Mouse (Mus musculus): ENCODE data around the gene Ptprg.
"Not testable (repeated sequence)": the region's sequence is repeated elsewhere in the genome, so short reads cannot be mapped to it uniquely, and the experiment has no call there.

Gene Ptprg

DNA sequence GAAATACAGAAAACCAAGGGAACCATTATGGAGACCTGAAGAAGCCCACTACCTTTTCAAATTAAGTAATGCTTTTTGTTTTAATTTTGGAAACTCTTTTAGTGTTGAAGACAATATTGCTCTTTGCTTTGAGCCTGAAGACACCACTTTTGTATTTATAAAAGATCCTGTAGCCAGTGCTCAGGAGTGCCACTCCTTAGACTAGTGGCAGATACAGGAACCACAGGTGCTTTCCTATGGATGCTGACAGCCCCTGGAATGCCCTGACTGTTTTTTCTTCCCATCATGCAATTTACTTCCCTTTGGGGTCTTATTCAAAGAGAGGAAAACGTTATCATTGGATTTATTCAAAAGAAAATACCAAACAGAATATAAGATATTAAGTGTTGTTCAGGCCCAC lies 381.9 kb downstream of the Ptprg start:
- ATAC-seq (ENCODE audit: insufficient number of reproducible peaks, low FRiP score, low TSS enrichment) = no peak

DNA sequence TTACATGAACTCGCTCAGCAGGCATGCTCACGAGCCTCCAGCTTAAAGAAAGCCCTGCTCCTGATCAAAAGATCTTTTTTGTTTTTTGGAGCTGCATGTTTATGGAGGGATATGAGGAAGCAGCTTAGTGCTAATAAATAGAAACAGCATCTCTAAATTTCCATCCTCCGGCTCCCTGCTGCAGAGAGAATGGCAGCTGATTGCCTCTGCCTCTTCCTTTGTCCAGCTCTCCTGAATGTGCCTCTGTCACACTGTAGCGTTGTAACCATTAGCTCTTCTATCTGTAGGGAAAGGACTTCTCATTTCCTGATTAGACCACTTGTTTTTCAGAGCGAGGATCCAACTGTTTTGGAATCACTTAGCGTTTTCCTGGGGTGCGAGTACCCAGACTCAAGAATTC lies 382.4 kb downstream of the Ptprg start:
- no peak for ATAC-seq (ENCODE audit: insufficient number of reproducible peaks, low FRiP score, low TSS enrichment)

DNA sequence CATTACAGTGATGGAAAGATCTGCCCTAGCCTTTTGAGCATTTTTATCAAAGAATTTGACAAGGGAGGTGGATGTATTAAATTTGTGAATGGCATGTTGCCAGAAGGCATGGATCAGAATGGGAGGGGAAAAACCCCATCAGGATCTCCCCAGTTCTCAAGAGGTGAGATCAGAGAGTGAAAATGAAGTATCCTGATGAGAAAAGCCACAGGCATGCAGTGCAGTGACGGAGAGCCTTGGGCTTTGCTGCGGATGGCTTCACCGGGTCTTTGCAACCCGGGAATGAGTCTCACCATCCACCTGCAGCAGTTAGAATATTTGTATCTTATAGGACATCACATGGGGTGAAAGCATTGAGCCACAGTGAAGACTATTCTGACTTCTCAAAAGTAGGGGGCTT lies 385.6 kb downstream of the Ptprg start:
- no peak for ATAC-seq (ENCODE audit: insufficient number of reproducible peaks, low FRiP score, low TSS enrichment)

DNA sequence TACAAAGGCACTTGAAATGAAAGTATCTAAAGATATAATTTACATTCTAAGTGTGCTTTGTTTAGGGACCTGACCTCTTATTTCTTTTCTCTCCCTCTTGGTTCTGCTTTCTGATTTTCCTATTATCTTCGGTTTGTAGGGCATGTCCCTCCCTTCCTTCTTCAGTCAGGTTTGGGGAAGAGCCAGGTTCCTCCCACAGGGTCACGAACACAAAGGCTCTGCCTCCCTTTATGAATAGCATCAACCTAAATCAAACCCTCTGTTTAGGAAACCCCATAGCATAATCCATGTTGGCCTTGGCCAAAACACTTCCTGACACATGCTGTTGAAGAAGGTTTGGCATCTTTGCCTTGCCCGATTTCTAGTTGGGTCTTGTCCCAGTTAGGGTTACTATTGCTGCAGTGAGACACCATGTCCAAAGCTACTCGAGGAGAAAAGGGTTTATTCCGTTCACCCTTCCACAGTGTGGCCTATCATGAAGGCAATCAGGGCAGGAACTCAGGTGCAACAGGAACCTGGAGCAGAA lies 388.7 kb downstream of the Ptprg start:
- ATAC-seq (ENCODE audit: insufficient number of reproducible peaks, low FRiP score, low TSS enrichment) = peak; percentile 55

DNA sequence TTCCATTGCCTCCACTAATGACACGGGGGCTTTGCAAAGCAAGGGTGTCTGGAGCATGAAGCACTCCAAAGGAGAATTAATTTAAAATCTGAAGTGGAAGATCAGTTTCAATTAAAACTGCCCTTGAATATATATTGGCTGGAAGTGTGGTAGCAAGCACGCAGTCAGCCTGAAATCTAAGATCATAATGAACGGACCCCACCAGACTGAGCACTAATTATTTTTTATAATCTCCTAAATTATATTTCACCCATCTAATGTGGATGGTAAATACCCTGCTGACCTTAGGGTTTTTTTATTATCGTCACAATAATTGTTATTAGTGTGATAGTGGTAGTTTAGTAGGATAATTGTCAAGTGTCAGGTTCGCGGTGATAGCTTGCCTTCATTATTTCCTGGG lies 397.0 kb downstream of the Ptprg start:
- ATAC-seq (ENCODE audit: insufficient number of reproducible peaks, low FRiP score, low TSS enrichment) = no peak

DNA sequence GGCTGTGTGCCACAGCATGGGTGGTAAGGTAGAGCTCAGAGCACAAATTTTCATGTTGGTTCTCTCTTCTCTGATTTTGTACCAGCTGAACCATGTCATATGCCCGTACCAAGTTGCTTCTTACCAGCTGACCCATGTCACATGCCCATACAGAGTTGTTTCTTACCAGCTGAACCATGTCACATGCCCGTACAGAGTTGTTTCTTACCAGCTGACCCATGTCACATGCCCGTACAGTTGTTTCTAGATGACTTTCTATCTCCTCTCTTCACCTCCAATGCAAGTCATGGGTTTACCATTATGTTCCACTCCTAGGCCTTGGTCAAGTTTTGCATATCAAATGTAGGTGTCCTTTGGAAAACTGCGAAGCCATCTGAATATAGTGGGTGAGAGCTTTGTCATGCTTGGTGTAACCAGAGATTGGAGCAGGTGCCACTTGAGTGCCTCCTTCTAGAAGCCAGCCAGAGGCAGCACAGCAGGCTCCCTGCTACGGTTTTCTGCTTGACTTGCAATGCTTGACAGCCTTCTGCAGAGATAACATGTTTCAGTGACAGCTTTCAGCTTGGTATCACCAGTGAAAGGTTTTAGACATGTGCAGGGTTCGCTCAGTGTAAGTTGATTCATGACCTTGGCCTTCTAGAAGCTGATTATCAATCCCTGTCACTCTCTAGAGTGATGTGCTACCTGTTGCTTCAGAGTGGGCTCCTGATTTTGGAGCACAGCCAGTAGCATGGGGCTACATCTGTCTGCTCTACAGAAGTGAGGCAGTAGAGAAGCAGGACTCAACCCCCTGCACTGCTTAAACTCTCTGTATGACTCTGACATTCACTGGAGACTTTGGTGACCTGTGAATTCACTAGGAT lies 401.9 kb downstream of the Ptprg start:
- ATAC-seq (ENCODE audit: insufficient number of reproducible peaks, low FRiP score, low TSS enrichment) = no peak

DNA sequence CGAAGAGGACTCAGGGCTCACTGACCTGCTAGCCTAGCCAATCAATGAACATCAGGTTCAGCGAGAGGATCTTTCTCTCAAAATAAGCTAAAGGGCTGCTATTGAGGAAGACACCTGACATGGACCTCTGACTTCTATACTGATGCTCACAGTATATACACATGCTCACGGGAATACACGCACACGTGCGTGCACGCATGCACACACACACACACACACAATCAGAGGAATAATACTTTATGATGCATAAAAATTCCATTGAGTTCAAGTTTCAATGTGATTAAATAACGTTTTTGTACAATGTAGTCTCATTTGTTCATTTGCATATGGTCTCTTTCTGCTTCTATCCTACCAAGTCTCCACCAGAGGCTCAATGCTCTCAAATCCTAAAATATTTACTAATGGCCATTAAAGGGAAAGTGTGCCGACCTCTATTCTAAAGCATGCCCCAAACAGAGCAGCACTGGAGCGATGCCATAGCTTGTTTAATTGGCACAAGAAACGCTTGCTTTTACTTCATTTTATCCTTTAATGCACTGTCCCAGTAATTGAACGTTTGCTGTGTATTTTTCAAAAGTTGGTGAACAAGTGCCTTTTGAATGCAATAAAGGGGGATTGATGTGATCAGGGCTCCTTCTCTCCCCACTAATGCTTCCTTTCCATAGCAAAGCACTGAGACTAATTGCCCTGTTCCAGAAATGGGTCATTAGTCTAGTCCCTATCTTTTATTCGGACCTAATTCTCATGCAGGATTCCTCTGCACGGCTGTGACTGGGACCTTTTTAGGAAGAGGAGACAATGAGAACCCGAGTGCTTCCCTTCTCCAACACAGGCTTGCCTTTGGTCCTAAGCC lies 407.2 kb downstream of the Ptprg start:
- ATAC-seq (ENCODE audit: insufficient number of reproducible peaks, low FRiP score, low TSS enrichment) = peak; percentile 21; the same call in 1 of the 2 replicates

DNA sequence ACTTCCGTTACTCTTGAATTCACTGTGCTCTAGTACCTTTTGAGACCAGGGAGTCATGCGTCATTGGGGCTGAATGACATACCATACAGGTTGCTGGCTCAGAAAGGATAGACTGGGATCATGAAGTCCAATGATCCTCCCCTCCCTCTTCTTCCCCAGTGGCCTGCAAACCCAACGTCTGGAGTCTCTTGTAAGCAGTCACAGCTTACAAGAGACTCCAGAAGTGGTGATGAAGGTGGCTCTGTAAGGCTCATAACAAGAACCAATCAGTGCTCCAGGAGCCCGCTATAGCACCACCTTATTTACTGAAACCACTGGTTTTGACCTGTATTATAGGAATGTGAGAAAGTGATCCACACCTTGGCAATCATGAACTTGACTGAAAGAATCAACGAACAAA lies 408.8 kb downstream of the Ptprg start:
- no peak for ATAC-seq (ENCODE audit: insufficient number of reproducible peaks, low FRiP score, low TSS enrichment)

DNA sequence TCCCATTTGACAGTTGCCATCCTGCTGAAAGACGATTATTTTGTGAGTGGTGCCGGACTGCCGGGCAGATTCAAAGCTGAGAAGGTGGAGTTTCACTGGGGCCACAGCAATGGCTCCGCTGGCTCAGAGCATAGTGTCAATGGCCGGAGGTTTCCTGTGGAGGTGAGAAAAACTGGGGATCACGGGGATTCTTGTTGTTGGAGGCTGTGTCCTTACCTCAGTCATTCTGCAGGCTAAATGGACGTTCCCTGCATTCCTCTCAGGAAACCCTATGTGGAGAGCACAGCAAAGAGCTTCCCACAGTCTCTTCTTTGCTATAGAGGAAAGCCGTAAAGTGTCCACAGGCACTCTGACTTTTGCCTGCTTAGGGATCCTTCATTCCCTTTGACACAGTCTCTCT lies 409.2 kb downstream of the Ptprg start:
- no peak for ATAC-seq (ENCODE audit: insufficient number of reproducible peaks, low FRiP score, low TSS enrichment)

DNA sequence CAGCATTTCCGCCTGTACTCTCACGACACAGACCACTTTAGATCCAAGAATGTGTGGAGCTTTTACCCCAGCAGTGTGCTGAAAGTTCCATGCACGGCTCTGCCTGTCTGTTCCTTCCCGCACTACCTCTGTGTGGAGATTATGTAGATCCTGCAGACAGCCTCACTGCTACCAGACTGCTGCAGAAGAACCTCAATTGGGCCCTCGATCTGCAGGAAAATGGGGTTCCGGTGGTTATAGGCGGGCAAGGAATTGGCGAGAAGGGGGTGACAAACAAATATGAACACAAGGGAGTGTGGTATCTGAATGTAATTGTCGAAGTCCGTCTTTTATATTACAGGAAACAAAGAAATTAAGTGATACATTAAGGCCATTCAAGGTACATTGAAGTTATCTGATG lies 410.5 kb downstream of the Ptprg start:
- ATAC-seq (ENCODE audit: insufficient number of reproducible peaks, low FRiP score, low TSS enrichment) = no peak

DNA sequence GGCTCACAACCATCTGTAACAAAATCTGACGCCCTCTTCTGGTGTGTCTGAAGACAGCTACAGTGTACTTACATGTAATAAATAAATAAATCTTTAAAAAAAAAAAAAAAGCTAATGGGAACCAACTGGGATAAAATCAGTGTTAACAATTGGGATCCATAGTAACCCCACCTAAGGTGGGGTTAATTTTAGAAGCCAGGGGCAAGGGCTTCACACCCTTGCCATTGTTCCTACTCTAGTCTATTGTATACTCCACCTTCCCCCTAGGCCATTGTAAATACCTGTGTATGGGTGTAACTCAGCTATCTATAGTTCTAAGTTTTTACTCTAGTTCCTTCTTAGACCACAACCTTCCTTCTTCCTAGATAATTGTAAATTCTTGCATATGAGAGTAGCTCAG lies 411.0 kb downstream of the Ptprg start:
- ATAC-seq (ENCODE audit: insufficient number of reproducible peaks, low FRiP score, low TSS enrichment) = not testable (repeated sequence)

DNA sequence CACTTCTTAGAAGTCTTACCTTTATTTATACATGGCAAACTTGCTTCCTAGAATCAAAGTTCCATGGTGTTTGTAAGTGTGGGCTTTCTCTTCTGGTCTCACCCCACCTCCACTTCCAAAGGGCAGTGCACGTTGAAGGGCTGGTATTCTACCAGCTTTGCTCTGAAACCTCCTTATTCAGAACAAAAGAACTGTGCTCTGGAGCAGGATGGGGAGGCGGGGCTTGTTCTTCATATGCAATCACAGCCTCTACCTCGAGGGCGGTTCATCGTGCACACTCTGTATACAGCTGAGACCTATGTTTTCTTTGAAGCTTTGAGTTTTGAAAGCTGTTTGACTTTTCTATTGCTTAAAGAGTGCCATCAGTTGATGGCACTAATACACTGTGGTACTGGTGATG lies 412.5 kb downstream of the Ptprg start:
- ATAC-seq (ENCODE audit: insufficient number of reproducible peaks, low FRiP score, low TSS enrichment) = no peak

DNA sequence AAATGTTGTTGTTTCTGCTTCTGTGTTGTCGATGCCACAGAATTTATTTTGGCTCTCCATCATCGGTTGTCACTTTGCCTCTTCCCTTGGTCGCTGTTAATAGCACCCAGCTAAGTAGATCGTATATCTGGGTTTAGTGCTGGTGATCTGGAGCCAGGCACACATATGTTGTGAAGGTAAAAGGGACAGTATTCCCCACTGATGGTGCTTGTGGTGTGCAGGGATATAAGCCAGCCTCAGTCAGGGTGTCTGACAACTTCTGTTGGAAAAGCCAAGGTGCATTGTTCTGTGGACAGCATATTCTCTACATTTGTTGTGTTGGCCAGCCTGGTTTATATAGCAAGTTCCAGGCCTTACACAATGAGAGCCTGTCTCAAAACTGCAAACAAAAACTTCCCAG lies 428.4 kb downstream of the Ptprg start:
- no peak for ATAC-seq (ENCODE audit: insufficient number of reproducible peaks, low FRiP score, low TSS enrichment)

DNA sequence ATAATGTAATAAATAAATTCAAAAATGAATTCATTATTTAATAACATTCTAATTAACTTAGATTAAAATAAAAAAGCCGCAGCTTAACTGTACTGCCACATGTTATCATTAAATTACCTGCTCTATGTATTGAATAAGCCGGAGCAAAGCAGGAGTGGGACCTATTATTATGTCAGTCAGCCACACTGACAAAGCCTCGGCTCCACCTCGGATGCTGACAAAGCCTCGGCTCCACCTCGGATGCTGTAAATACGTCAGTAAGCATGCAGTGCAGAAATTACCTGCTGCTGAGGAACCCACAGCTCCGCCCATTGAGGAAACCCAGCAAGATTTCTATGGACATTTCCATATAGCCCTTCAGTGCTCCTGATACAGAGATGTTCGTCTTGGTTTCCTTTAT lies 429.7 kb downstream of the Ptprg start:
- no peak; the same call in 1 of the 2 replicates for ATAC-seq (ENCODE audit: insufficient number of reproducible peaks, low FRiP score, low TSS enrichment)

DNA sequence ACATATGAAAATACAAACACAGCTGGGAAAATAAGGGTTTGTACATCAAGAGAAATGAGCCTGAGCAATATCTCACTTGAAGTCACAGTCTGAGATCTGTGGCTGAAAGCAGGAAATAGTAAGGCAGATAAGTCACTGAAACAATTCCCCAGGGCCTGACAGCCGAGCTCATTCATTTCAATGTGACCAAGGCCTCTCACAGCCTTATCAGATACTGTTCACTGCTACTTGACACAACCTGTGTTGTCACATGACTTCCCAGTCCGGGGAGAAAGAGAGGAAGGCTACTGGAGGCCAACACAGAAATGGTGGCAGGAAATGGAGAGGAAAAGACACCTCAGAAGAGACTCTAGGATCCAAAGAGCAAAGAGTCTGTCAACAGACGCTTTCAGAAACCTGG lies 430.8 kb downstream of the Ptprg start:
- no peak for ATAC-seq (ENCODE audit: insufficient number of reproducible peaks, low FRiP score, low TSS enrichment)

DNA sequence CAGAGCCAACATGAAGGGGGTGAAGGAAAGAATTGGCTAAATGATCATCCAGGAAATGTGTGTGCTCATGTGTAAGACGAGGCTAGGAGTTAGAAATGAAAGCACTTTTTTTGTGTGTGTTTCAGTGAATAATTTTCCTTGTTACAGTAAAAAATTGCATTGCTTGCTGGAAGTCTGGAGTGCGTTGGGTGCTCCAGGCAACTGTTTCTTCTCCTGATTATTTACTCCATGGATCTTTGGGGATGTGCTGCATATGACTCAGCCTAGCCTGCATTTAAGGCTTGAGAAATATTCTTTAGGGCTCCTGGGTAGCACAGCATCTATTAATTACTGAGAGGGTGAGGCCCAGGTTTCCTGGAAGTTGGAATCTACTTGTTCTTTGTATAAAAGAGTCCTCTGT lies 435.6 kb downstream of the Ptprg start:
- no peak for ATAC-seq (ENCODE audit: insufficient number of reproducible peaks, low FRiP score, low TSS enrichment)

DNA sequence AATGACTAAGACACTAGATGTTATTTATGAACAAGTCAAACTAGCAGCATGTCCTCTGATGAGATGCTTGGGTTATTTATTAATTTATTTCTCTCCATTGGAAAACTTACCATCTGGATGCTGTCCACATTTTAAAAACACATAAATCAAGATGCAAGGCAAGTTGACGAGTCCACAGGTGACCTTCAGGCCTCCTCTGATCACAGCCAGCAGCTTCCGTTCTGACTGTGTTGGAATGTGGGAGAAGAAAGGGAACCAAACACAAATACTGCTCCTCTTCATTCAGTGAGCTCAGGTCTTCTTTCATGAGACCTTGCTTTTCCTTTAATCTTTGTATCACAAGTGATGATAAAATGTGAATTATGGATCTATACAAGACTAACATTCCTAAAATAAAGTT lies 437.8 kb downstream of the Ptprg start:
- no peak for ATAC-seq (ENCODE audit: insufficient number of reproducible peaks, low FRiP score, low TSS enrichment)

DNA sequence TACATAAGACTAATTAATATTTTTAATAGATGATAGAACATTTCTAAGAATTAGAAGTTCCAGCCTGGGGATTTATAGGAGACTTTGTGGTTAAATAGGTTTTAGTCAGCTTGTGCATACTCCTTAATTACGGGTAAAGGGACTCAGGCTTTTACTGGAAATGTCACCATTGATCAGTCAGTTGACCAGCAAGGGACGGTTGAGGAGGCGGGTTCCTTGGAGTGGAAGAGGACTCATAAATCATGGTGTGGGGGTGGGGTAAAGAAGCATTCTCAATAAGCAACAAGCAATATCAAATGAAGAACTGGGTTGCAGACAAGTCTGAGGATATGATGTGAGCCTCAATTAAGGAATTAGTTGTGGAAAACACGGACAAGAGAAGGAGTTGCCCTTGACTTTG lies 438.8 kb downstream of the Ptprg start:
- no peak for ATAC-seq (ENCODE audit: insufficient number of reproducible peaks, low FRiP score, low TSS enrichment)

DNA sequence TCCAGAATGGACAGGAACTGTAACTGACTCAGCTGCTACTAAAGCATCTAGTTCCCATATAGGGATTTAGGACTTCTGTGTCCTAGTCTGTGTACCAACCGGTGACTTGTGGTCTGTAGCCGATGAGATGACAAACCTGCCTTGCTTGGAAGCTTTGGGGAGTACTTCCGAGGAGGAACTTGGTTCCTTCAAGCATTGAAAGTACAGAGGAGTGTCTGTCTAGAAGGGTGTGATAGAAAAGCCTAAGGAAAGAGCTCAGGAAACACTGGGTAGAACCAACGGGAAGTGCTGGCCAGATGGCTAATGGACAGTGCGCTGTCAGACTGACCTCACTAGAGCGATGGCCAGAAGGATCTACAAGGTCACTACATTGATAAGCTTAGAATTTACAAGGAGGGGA lies 439.2 kb downstream of the Ptprg start:
- ATAC-seq (ENCODE audit: insufficient number of reproducible peaks, low FRiP score, low TSS enrichment) = 0 out of 2 replicates have a peak, but pooled peaks have one; percentile 26

DNA sequence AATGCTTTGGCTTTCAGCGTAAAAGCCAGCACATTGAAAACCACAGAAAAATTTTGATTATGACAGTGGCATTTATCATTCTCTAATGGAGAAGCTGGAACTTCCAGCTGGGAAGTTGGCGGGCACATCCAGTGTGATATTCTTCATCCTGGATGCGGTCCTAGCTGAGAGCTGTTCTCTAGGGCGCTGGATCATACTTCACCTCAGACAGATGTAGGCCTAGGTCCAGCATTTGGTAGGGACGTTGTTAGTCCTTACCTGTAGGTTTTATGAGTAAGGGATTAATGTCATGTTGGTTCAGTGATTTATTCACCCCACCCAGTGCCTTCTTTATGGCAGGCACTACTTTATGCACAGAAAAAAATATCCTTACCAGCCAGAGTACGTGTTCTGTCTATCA lies 444.2 kb downstream of the Ptprg start:
- no peak for ATAC-seq (ENCODE audit: insufficient number of reproducible peaks, low FRiP score, low TSS enrichment)

DNA sequence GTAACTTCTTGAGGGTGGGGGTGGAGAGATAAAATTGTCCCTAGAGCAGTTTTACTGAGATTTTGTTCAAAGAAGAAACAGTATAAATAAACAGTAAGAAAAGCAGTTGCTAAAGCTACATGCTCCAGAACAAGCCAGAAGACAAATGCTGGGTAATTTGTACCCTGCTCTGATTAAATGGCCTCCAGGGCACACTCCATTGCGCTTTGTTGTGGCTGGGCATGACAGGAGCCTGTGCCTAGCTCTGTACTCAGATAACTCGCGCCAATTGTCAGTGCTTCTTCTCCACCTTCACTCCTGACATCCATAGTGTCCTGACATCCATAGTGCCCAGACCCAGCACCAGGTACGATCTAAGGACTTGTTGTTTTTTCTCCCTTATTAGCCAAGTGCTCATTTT lies 445.1 kb downstream of the Ptprg start:
- no peak for ATAC-seq (ENCODE audit: insufficient number of reproducible peaks, low FRiP score, low TSS enrichment)

Data from cerebellum, adult (tissue).